Mouse (Mus musculus) hindbrain, embryonic 16.5 days (tissue): ENCODE measurements around the gene Trak1. TPM values are rescaled to one million over a fixed set of nuclear protein-coding genes. Genes with fewer than 3 reads are reported as not detected.

Experiments used
- ATAC-seq: fragments of 200-750 bp; cut with Nextera tagmentation; 2 replicates; pipeline ENCODE4 v1.8.0; 2017; ENCODE audit warnings: moderate TSS enrichment, moderate library complexity
- H3K27ac ChIP-seq: fragments of 300-500 bp; sonication (generic); 2 replicates; pipeline ENCODE4 v1.5.1; 2014; ENCODE audit warnings: low read depth, mild to moderate bottlenecking, control low read depth, low read length, moderate library complexity
- H3K27me3 ChIP-seq: fragments of 300-500 bp; sonication (generic); replicated peaks from 2 replicates; pipeline ENCODE4 v1.6.1; 2014; ENCODE audit warnings: low read length; ENCODE audit not compliant: control insufficient read depth, insufficient read depth
- H3K36me3 ChIP-seq: fragments of 300-500 bp; sonication (generic); 2 replicates; pipeline ENCODE4 v1.6.1; 2014; ENCODE audit warnings: mild to moderate bottlenecking, low read length, moderate library complexity, mixed read lengths; ENCODE audit not compliant: control insufficient read depth, insufficient read depth
- H3K4me1 ChIP-seq: fragments of 300-500 bp; sonication (generic); 2 replicates; pipeline ENCODE4 v1.6.1; 2014; ENCODE audit warnings: low read depth, low read length; ENCODE audit not compliant: control insufficient read depth, insufficient read depth
- H3K4me2 ChIP-seq: fragments of 300-500 bp; sonication (generic); 2 replicates; pipeline ENCODE4 v1.6.1; 2014; ENCODE audit warnings: mild to moderate bottlenecking, low read length, control low read depth, moderate library complexity
- H3K4me3 ChIP-seq: fragments of 300-500 bp; sonication (generic); 2 replicates; pipeline ENCODE4 v1.5.1; 2014; ENCODE audit warnings: mild to moderate bottlenecking, low read length, control low read depth, moderate library complexity
- H3K9ac ChIP-seq: fragments of 300-500 bp; sonication (generic); 2 replicates; pipeline ENCODE4 v1.6.1; 2014; ENCODE audit warnings: low read depth, mild to moderate bottlenecking, control low read depth, low read length, moderate library complexity
- H3K9me3 ChIP-seq: fragments of 300-500 bp; sonication (generic); 2 replicates; pipeline ENCODE4 v1.6.1; 2014; ENCODE audit warnings: mild to moderate bottlenecking, low read length, moderate library complexity; ENCODE audit not compliant: control insufficient read depth
- WGBS: fragments of 180-500 bp; shearing (Covaris S2); extraction: QIAGEN DNeasy Blood & Tissue Kit; methylation state at CpG from one replicate; pipeline ENCODE4 v1.1.7; 2014; 5-methylcytosine and 5-hydroxymethylcytosine counted together
- polyA plus RNA-seq: library from polyadenylated mRNA; unstranded; fragments of >200 nt; fragmentation: Nextera tagmentation; extraction: Ambion mirVana; gene quantifications from 2 replicates; pipeline ENCODE4 v1.2.1, GENCODE M21; 2015

Trak1 gene
- polyA plus RNA-seq, 1 experiment from 2014 or later, result 57.8 TPM

DNA sequence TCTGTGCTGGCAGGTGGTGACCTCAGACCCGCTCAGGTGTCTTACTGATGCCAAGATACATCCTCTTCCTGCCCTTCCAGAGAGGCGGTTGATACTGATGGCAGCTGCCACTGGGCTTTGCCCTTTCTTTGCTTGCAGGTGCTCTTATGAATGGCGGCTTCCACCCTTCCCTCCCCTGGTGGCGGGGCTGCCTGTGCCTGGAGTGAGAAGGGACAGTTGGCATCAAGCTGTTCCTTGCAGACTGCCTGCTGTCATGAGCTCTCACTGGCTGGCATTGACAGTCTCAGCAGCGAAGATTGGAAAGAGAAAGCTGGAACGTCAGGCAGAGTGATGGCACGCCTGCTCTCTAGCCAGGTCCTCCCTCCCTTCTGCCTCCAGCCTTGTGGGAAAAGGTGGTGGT is 101.5 kb downstream of the Trak1 start:
- WGBS, result 24% methylated on average over 7 of the region's 7 CpGs
- no peaks in the 10 kb centered on the region for H3K27me3 ChIP-seq
- no peak overlapping the region for H3K4me3 ChIP-seq
- H3K27ac ChIP-seq, result peak overlapping the region; percentile 72
- no peaks in the 10 kb centered on the region for H3K9me3 ChIP-seq
- ATAC-seq, result peak; percentile 47
- H3K4me2 ChIP-seq, result peak overlapping the region; percentile 33
- peak overlapping the region; percentile 33; the same call in 1 of the 2 replicates for H3K9ac ChIP-seq
- no peaks in the 10 kb centered on the region for H3K36me3 ChIP-seq
- peaks cover 25% of the 10 kb centered on the region for H3K4me1 ChIP-seq

DNA sequence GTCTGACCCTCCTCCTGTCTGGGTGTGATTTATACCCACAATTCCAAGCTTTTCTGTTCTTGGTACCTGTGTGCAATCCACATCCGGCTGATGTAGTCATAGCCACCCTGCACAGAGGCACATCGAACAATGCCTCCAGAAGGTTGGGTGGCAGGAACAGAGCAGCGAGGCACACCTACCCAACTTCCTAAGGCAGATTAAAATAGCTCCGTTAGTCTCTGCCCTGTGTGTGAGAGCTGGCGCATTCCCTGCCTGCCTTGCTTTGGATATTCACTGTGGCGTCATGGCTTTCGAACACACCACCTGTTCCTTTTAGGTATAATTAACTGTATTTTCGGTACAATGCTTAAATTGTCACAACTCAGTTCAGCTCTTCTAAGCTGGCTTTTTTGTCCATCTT is 103.3 kb downstream of the Trak1 start:
- no peak for ATAC-seq
- no peaks in the 10 kb centered on the region for H3K9me3 ChIP-seq
- H3K36me3 ChIP-seq, result no peaks in the 10 kb centered on the region
- H3K27me3 ChIP-seq, result no peaks in the 10 kb centered on the region
- no peak overlapping the region for H3K4me3 ChIP-seq
- no peak overlapping the region for H3K4me2 ChIP-seq
- H3K9ac ChIP-seq, result no peak overlapping the region
- H3K27ac ChIP-seq, result no peak overlapping the region
- 80% methylated on average over 8 of the region's 8 CpGs for WGBS
- H3K4me1 ChIP-seq, result peaks cover 34% of the 10 kb centered on the region

DNA sequence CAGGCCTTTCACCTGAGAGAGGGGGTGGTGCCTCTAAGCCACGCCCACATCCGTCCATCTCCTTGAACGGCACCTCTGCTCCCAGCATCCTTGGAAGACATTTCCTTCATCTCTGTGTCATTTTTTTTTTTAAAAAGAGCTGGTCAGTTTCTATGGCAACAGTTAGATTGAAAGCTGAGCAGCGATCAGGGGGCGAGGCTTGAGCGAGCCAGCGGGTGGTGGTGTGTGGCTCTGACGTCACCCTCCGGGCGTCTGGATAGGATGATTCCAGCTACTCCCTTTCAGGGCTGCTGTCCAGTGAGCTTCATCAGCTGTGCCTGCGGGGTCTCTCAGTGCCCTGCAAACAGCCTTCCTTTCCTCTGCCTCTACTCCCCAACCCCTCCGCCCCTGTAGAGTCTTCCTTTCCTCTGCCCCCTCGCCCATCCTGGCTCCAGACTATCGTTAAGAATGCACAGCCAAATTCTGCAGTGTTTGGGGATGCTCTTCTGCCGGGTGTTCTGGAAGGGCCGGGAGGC is 105.9 kb downstream of the Trak1 start:
- ATAC-seq, result peak; percentile 94
- Histone ChIP-seq H3K36me3 (no peaks in the 10 kb centered on the region), H3K4me1 (peaks cover 28% of the 10 kb centered on the region), H3K9ac (peak overlapping the region; percentile 71), H3K27me3 (no peaks in the 10 kb centered on the region), H3K4me2 (peak overlapping the region; percentile 78), H3K9me3 (no peaks in the 10 kb centered on the region), H3K4me3 (peak overlapping the region; percentile 53), H3K27ac (peak overlapping the region; percentile 89)
- WGBS, result 14% methylated on average over 16 of the region's 16 CpGs

DNA sequence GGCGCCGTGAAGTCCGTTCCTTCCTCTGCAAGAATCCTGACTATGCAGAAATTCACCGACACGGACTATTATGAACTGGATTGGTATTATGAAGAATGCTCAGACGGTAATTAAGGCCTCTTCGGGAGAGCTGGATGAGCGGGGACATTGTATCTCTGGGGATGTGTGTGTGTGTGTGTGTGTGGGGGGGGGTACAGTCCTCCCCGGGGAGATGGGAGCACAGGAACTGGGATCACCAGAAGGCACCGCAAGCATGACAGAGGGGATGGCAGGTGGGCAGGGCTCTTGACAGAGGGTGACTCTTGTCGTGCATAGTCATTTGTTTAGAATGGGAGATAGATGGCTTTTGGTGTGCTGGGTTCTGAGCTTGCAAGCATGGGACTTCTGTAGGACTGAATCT is 106.4 kb downstream of the Trak1 start:
- H3K4me2 ChIP-seq, result peak overlapping the region; percentile 78
- H3K9me3 ChIP-seq, result no peaks in the 10 kb centered on the region
- peaks cover 23% of the 10 kb centered on the region for H3K4me1 ChIP-seq
- ATAC-seq, result peak; percentile 19
- no peaks in the 10 kb centered on the region for H3K27me3 ChIP-seq
- no peaks in the 10 kb centered on the region for H3K36me3 ChIP-seq
- peak overlapping the region; percentile 89 for H3K27ac ChIP-seq
- 36% methylated on average over 11 of the region's 11 CpGs for WGBS
- peak overlapping the region; percentile 71 for H3K9ac ChIP-seq
- peak overlapping the region; percentile 53 for H3K4me3 ChIP-seq

DNA sequence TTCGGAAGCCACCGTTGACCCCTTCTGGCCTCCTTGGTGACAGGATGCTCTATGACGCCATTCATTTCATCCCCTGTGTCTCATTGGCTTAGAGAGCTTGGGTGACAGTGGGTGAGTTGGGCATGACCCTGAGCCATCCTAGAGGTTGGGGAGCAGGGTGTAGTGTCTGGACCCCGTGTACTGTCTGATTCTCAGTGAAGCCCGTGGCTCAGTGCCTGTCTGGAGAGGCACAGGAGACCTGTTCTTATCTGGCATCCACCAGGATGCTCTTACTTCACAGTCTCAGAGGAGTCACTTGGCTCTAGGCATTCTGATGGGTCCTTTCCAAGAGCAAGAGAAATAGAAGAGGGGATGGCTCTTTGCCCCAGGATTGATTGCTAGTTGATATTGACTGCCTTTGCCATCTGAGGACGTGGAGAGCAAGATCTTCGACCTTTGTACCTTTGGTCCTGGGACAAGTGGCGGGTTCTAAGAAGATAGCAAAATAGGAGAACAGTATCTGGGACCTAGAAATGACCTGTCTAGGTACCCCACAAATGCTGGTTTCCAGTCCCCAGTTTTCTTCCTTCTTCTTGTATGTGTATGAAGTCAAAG is 107.9 kb downstream of the Trak1 start:
- Histone ChIP-seq H3K9me3 (no peaks in the 10 kb centered on the region), H3K27me3 (no peaks in the 10 kb centered on the region), H3K36me3 (no peaks in the 10 kb centered on the region), H3K9ac (no peak overlapping the region), H3K27ac (no peak overlapping the region), H3K4me1 (peaks cover 15% of the 10 kb centered on the region), H3K4me2 (peak overlapping the region; percentile 78), H3K4me3 (no peak overlapping the region)
- 95% methylated on average over 8 of the region's 8 CpGs for WGBS
- ATAC-seq, result no peak

DNA sequence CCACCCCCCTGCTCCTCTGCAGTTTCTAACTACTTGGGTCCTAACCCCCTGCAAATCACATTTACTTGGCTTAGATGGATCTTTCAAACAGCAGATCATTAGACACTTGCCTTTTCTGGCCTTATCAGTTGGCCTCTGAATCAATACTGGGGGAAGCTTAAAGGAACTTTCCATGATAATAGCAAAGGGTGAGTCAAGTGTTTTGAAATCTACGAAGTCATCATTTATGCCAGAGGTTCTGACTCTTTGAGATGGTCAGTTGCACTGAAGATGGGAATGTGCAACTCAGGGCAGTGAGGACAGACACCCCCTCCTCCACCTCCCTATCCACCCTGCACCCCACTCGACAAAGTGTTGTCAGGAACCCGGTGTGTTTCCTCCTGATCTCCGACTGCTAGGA is 108.5 kb downstream of the Trak1 start:
- H3K4me1 ChIP-seq, result peaks cover 15% of the 10 kb centered on the region

DNA sequence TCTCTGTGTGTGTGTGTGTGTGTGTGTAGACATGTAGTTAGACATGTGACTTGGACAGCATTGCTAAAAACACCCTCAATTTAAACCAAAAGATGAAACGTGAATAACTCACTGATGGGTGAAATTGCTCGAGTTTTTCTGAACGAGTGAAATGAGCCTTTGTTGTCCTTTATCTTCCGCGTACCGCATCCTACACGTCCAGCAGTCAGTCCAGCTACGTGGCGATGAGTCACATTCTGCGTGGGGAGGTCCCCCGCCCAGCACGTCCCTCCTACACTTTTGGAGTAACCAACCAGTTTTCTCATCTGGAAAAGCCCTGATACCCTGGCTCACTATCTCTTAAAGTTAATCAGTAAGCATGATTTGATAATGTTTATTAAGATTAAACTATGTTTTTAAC is 116.9 kb downstream of the Trak1 start:
- H3K4me3 ChIP-seq, result no peak overlapping the region
- no peak for ATAC-seq
- no peaks in the 10 kb centered on the region for H3K27me3 ChIP-seq
- no peak overlapping the region for H3K9ac ChIP-seq
- WGBS, result 85% methylated on average over 12 of the region's 12 CpGs
- peaks cover 6% of the 10 kb centered on the region for H3K36me3 ChIP-seq
- peaks cover 11% of the 10 kb centered on the region; the same call in 1 of the 2 replicates for H3K4me1 ChIP-seq
- no peak overlapping the region for H3K4me2 ChIP-seq
- no peak overlapping the region for H3K27ac ChIP-seq
- H3K9me3 ChIP-seq, result no peaks in the 10 kb centered on the region

More for the DNA sequence above, 108.5 kb downstream of the Trak1 start:
- Histone ChIP-seq H3K36me3 (no peaks in the 10 kb centered on the region), H3K27ac (no peak overlapping the region), H3K27me3 (no peaks in the 10 kb centered on the region), H3K4me3 (no peak overlapping the region), H3K9ac (no peak overlapping the region), H3K9me3 (no peaks in the 10 kb centered on the region), H3K4me2 (no peak overlapping the region)
- 89% methylated on average over 4 of the region's 4 CpGs for WGBS
- no peak for ATAC-seq

DNA sequence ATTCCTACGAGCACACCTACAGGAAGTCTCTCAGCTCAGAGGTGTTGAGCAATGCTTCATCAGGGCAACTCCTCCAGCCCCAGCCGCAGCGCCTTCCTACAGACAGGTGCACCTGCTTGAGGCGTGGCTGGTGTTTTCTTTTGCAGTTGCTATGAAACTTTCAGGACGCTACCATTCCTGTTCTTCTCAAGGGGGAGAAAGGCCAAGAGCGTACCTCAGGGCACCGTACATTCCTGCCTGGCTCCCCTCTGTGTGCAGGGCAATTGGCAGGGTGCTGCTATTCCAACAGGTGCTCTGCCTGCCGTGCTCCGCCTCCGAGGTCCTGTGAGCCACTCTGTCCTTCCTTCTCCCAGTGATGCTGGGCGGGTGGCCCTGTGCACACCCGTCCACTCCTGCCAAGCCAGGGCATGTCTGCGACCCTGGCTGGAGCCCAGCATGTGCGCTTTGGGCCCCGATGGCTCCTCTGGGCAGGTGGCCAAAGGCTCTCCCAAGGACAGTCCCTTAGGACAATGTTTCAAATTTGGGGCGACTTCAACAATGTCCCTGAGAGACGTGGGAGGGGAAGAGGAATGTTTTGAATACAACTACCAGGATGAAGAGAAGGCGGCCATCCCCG is 118.4 kb downstream of the Trak1 start:
- H3K27ac ChIP-seq, result no peak overlapping the region
- no peak overlapping the region for H3K4me2 ChIP-seq
- no peaks in the 10 kb centered on the region for H3K9me3 ChIP-seq
- WGBS, result 76% methylated on average over 19 of the region's 19 CpGs
- H3K4me1 ChIP-seq, result peaks cover 11% of the 10 kb centered on the region; the same call in 1 of the 2 replicates
- ATAC-seq, result 0 out of 2 replicates have a peak, but pooled peaks have one; percentile 42
- no peaks in the 10 kb centered on the region for H3K27me3 ChIP-seq
- peaks cover 6% of the 10 kb centered on the region for H3K36me3 ChIP-seq
- no peak overlapping the region for H3K9ac ChIP-seq
- H3K4me3 ChIP-seq, result no peak overlapping the region

DNA sequence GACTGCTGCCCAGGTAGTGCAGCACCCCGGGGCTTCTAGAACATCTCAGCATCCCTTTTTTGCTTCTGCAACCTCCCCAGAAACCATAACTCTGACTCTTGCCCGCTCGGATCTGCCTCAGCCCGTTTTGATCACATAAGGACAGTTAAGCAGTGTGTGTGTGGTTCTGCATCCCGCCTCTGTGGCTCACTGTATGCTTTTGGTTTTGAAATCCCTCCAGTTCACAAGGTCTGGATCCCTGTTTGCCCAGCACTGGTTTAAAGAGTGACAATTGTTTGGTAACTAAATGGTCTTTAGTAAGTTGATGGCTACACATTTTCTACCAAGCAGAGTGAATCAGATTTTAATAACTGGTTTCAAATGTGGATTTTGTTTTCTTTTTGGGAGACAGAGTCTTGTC is 119.2 kb downstream of the Trak1 start:
- WGBS, result 96% methylated on average over 5 of the region's 5 CpGs
- no peaks in the 10 kb centered on the region for H3K9me3 ChIP-seq
- H3K27me3 ChIP-seq, result no peaks in the 10 kb centered on the region
- H3K4me1 ChIP-seq, result peaks cover 11% of the 10 kb centered on the region; the same call in 1 of the 2 replicates
- no peak overlapping the region for H3K4me2 ChIP-seq
- peaks cover 6% of the 10 kb centered on the region for H3K36me3 ChIP-seq
- H3K27ac ChIP-seq, result no peak overlapping the region
- no peak overlapping the region for H3K9ac ChIP-seq
- H3K4me3 ChIP-seq, result no peak overlapping the region
- no peak for ATAC-seq
